Mouse (Mus musculus) limb, embryonic 13.5 days (tissue): ENCODE measurements around the gene Olfr231. TPM values are rescaled to one million over a fixed set of nuclear protein-coding genes. Genes with fewer than 3 reads are reported as not detected.

Source experiments
- ATAC-seq: fragments of 200-750 bp; cut with Nextera tagmentation; 2 replicates; pipeline ENCODE4 v1.8.0; 2017; ENCODE audit warnings: low read depth, moderate number of reproducible peaks, moderate TSS enrichment; ENCODE audit not compliant: low FRiP score
- H3K27ac ChIP-seq: fragments of 300-500 bp; sonication (generic); 2 replicates; pipeline ENCODE4 v1.5.1; 2015; ENCODE audit warnings: inconsistent platforms, mild to moderate bottlenecking, moderate library complexity
- H3K27me3 ChIP-seq: fragments of 300-500 bp; sonication (generic); 2 replicates; pipeline ENCODE4 v1.6.1; 2015; ENCODE audit warnings: mild to moderate bottlenecking, inconsistent platforms
- H3K36me3 ChIP-seq: fragments of 300-500 bp; sonication (generic); 2 replicates; pipeline ENCODE4 v1.6.1; 2015; ENCODE audit warnings: inconsistent platforms, mild to moderate bottlenecking, moderate library complexity
- H3K4me1 ChIP-seq: fragments of 300-500 bp; sonication (generic); 2 replicates; pipeline ENCODE4 v1.6.1; 2015; ENCODE audit warnings: inconsistent platforms
- H3K4me2 ChIP-seq: fragments of 300-500 bp; sonication (generic); replicated peaks from 2 replicates; pipeline ENCODE4 v1.6.1; 2015; ENCODE audit warnings: inconsistent platforms, mild to moderate bottlenecking, moderate library complexity
- H3K4me3 ChIP-seq: fragments of 300-500 bp; sonication (generic); 2 replicates; pipeline ENCODE4 v1.5.1; 2015; ENCODE audit warnings: moderate library complexity, mild to moderate bottlenecking, inconsistent platforms
- H3K9ac ChIP-seq: fragments of 300-500 bp; sonication (generic); 2 replicates; pipeline ENCODE4 v1.6.1; 2015; ENCODE audit warnings: mild to moderate bottlenecking, inconsistent platforms
- H3K9me3 ChIP-seq: fragments of 300-500 bp; sonication (generic); 2 replicates; pipeline ENCODE4 v1.6.1; 2016; ENCODE audit warnings: inconsistent platforms
- WGBS: fragments of 180-500 bp; shearing (Covaris S2); methylation state at CpG from one replicate; pipeline ENCODE4 v1.1.7; 2015; 5-methylcytosine and 5-hydroxymethylcytosine counted together
- polyA plus RNA-seq: library from polyadenylated mRNA; unstranded; fragments of >200 nt; fragmentation: Nextera tagmentation; extraction: Ambion mirVana; gene quantifications from 2 replicates; pipeline ENCODE4 v1.2.1, GENCODE M21; 2015

Gene Olfr231
- polyA plus RNA-seq, result not detected in 2 replicates

DNA sequence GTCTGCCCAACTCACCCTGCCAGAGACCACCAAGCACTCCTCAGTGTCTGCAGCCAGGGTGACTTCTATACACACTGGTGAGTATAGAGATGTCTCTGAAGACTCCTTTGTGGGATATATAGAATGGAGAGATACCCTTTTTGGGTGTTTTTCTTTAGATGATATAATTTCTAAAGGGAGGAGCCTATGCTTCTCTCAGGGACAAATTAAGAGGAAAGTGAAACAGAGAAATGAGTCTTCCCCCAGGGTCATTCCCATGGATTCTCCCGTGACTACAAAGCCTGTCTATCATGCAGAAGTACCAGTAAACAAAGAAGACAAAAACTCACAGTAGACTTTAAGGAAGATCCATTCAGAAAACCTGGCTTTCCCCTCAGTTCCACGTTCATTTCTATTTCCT, at the start of gene Olfr231:
Gene Olfr231, minus strand, starts transcription at position 101 of the 400 bp plus-strand sequence.
- Histone ChIP-seq H3K9me3 (no peaks in the 10 kb centered on the region), H3K27me3 (no peaks in the 10 kb centered on the region), H3K4me3 (no peak within 1 kb of the TSS), H3K9ac (no peak within 1 kb of the TSS), H3K27ac (no peak within 1 kb of the TSS), H3K4me2 (no peak within 1 kb of the TSS), H3K36me3 (no peaks in the 10 kb centered on the region), H3K4me1 (no peaks in the 10 kb centered on the region)
- WGBS, result 50% methylated on average over 2 of the region's 2 CpGs
- no peak for ATAC-seq

DNA sequence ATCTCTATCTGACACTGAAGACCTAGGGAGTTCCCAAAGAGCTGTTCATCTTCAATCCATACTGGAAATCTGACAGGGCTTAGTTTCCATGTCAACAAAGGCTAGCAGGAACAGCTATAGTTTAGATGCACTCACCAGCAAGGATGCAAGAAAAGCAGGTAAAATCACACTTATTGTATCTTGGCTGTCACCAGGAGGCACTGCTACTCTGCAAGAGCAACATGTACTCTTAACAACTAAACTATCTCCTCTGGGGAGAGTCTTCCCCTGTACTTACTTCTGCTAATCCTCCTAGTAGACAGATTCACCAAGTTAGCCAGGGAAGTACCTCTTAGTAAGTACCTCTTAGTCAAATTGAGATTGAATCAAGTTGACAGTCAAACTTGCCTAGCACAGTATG, 48.1 kb upstream of the Olfr231 start:
- Histone ChIP-seq H3K36me3 (no peaks in the 10 kb centered on the region), H3K9me3 (no peaks in the 10 kb centered on the region), H3K9ac (no peak overlapping the region), H3K27me3 (no peaks in the 10 kb centered on the region), H3K27ac (no peak overlapping the region), H3K4me3 (no peak overlapping the region), H3K4me2 (no peak overlapping the region), H3K4me1 (no peaks in the 10 kb centered on the region)
- ATAC-seq, result no peak

DNA sequence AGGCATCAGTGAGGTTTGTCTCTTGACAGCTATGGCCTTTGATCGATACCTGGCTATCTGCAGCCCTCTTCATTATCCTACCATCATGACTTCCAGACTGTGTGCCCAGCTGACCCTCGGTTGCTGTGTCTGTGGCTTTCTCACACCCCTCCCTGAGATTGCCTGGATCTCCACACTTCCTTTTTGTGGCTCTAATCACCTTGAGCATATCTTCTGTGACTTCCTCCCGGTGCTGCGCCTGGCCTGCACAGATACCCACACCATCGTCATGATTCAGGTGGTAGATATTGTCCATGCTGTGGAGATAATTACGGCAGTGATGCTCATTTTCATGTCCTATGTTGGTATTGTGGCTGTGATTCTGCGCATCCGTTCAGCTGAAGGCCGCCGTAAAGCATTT, 38.1 kb upstream of the Olfr231 start:
- Histone ChIP-seq H3K4me2 (no peak overlapping the region), H3K27me3 (no peaks in the 10 kb centered on the region), H3K36me3 (no peaks in the 10 kb centered on the region), H3K27ac (no peak overlapping the region), H3K9ac (no peak overlapping the region), H3K4me3 (no peak overlapping the region), H3K9me3 (no peaks in the 10 kb centered on the region), H3K4me1 (no peaks in the 10 kb centered on the region)
- WGBS, result 83% methylated on average over 10 of the region's 10 CpGs
- ATAC-seq, result no peak

DNA sequence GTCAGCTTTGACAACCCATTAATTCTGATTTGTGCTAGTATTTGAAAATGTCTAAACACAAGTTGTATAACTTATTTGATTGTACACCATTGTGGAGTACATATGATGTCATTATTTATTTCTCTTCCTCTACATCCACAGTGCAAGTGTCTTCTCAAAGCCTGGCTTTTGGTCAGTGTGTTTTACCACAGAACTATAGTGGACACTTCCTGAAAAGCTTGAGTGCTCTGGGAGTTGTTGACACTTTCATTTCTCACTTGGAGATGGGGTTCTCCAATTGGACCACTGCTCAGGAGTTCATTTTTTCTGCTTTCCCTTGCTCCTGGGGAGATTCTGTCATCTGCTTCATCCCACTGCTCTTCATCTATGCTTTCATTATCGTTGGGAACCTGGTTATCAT, 37.5 kb upstream of the Olfr231 start:
- Histone ChIP-seq H3K9me3 (no peaks in the 10 kb centered on the region), H3K36me3 (no peaks in the 10 kb centered on the region), H3K27me3 (no peaks in the 10 kb centered on the region), H3K4me2 (no peak overlapping the region), H3K4me3 (no peak overlapping the region), H3K9ac (no peak overlapping the region), H3K4me1 (no peaks in the 10 kb centered on the region), H3K27ac (no peak overlapping the region)
- WGBS, result 76% methylated on average over 1 of the region's 1 CpGs
- no peak for ATAC-seq

DNA sequence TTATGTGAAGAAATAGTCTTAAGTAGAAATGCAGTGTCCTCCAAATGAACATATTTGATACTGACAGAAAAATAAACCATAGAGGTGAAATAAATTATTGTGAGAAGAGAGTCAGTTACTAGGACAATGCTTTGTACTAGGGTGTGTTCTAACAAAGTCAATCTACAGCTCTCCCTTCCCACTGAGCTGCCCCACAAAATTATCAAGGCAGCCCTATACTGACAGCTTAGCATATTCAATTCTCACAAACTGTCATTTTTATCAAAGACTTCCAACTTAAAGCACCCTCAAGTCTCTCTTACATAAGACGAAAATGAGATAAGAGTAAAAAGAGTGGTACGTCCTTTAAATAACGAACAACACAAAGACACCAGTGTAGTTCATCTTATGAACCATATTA, 36.7 kb upstream of the Olfr231 start:
- 86% methylated on average over 3 of the region's 3 CpGs for WGBS

DNA sequence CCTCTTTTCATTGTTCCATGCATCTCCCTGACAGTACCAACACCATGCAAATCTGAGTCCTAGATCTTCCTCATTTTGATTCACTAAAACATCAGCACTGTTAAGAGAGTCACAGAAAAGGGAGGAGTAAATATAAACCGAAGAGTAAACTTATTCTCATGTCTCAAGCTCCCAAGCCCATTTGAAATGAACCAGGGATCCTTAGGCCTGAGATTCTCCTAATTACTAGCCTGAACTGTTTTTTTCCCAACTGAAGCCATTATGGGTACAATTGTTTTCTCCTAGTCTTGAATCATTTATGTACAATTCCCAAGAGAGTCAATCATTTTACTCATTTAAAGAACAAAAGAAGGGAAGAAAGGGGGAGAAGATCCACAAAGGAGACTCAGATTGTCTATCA, 34.4 kb upstream of the Olfr231 start, which contains the start of gene Olfr420:
Gene Olfr420, plus strand, starts transcription at position 301 of the 400 bp plus-strand sequence.
- WGBS, result 85% methylated on average over 1 of the region's 1 CpGs

More for the DNA sequence above, 36.7 kb upstream of the Olfr231 start:
- Histone ChIP-seq H3K36me3 (no peaks in the 10 kb centered on the region), H3K9ac (no peak overlapping the region), H3K27me3 (no peaks in the 10 kb centered on the region), H3K4me2 (no peak overlapping the region), H3K27ac (no peak overlapping the region), H3K4me3 (no peak overlapping the region), H3K4me1 (no peaks in the 10 kb centered on the region), H3K9me3 (no peaks in the 10 kb centered on the region)
- no peak for ATAC-seq

DNA sequence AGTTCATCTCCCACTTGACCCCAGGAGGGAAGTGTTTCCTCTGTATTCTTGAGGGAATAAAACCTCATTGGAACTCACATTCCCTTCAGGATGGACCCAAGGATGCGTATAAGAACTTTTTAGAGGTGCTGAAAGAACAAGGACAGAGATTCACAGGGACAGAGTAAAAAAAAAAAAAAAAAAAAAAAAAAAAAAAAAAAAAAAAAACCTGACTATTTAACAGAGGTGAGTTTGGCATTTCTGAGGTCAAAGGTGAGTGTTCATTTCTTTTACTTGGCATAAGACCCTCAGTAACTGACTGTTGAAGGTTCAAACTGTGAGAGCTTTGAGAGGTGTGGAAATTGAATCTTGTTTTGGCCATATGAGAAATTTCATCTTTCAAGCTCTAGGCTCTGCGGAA, 28.3 kb upstream of the Olfr231 start:
- Histone ChIP-seq H3K4me3 (no peak overlapping the region), H3K4me2 (no peak overlapping the region), H3K4me1 (no peaks in the 10 kb centered on the region), H3K9me3 (no peaks in the 10 kb centered on the region), H3K36me3 (no peaks in the 10 kb centered on the region), H3K9ac (no peak overlapping the region), H3K27ac (no peak overlapping the region), H3K27me3 (no peaks in the 10 kb centered on the region)
- ATAC-seq, result no peak
- WGBS, result 84% methylated on average over 2 of the region's 2 CpGs

More for the DNA sequence above, 34.4 kb upstream of the Olfr231 start, which contains the start of gene Olfr420:
- Histone ChIP-seq H3K4me3 (no peak within 1 kb of the TSS), H3K36me3 (no peaks in the 10 kb centered on the region), H3K4me1 (no peaks in the 10 kb centered on the region), H3K27me3 (no peaks in the 10 kb centered on the region), H3K27ac (no peak within 1 kb of the TSS), H3K9me3 (no peaks in the 10 kb centered on the region), H3K4me2 (no peak within 1 kb of the TSS), H3K9ac (no peak within 1 kb of the TSS)
- ATAC-seq, result no peak

DNA sequence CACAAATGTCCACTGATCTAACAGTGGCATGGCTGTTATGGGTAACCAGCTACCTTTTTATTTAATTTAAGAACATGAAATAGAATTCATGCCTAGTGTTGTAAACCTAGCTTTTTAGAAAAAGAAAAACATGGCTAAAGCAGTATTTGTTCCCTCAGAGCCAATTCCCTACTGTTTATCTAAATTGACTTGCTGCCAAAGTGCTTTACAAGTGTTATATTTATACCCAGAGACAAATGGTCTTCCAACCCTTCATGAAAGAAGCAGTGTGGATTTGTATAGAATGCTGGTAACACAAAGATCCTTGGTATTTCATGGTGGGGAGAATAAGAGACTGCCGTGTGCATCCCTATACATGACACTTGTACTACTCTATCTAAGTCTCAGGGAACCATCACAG, 25.7 kb upstream of the Olfr231 start:
- no peaks in the 10 kb centered on the region for H3K27me3 ChIP-seq
- H3K4me1 ChIP-seq, result no peaks in the 10 kb centered on the region
- ATAC-seq, result no peak
- H3K27ac ChIP-seq, result no peak overlapping the region
- H3K4me2 ChIP-seq, result no peak overlapping the region
- no peak overlapping the region for H3K4me3 ChIP-seq
- no peaks in the 10 kb centered on the region for H3K36me3 ChIP-seq
- 93% methylated on average over 1 of the region's 1 CpGs for WGBS
- no peak overlapping the region for H3K9ac ChIP-seq
- no peaks in the 10 kb centered on the region for H3K9me3 ChIP-seq

DNA sequence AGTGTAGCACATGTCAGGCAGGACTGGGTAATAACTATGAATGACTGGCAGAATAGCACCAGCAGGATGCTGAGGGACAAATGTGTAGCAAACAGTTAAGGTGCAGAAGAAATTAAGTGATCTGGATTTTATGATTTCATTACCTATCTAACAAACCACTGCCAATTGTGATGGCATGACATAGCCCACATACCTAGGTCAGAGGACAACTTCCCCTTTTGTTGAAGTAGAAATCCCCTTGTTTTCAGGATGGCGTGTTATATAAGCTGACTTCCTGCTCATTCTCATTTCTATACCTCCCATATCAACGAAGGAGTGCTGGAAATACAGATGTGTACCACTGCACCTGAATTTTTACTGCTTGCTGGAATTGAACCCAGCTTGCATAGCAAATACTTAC, 20.4 kb upstream of the Olfr231 start:
- ATAC-seq, result no peak
- H3K4me1 ChIP-seq, result no peaks in the 10 kb centered on the region
- no peaks in the 10 kb centered on the region for H3K27me3 ChIP-seq
- H3K36me3 ChIP-seq, result no peaks in the 10 kb centered on the region
- H3K27ac ChIP-seq, result no peak overlapping the region
- no peak overlapping the region for H3K4me3 ChIP-seq
- no peaks in the 10 kb centered on the region for H3K9me3 ChIP-seq
- no peak overlapping the region for H3K4me2 ChIP-seq
- 72% methylated on average over 2 of the region's 2 CpGs for WGBS
- no peak overlapping the region for H3K9ac ChIP-seq

DNA sequence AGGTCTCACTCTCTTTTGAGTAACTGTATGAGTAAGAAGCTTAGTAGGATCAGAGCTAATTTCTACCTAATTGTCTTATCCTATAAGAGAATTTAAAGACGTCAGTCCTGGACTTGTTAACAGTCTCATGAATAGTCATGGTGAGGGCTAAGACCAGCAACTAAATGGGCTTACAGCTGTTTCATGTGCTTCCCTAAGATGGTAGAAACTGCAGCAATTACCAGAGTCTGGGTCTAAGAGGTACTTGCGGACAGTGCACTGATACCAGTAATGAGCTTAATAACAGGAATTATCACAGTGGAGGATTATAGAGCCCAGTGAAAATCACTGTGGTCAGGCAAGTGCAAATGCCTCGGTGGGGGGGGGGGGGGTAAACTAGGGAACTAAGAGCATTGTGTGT, 11.0 kb upstream of the Olfr231 start:
- no peaks in the 10 kb centered on the region for H3K36me3 ChIP-seq
- 58% methylated on average over 3 of the region's 3 CpGs for WGBS
- H3K27me3 ChIP-seq, result no peaks in the 10 kb centered on the region
- H3K9me3 ChIP-seq, result no peaks in the 10 kb centered on the region
- H3K4me1 ChIP-seq, result no peaks in the 10 kb centered on the region
- no peak for ATAC-seq
- no peak overlapping the region for H3K9ac ChIP-seq
- H3K27ac ChIP-seq, result no peak overlapping the region
- no peak overlapping the region for H3K4me2 ChIP-seq
- H3K4me3 ChIP-seq, result no peak overlapping the region

DNA sequence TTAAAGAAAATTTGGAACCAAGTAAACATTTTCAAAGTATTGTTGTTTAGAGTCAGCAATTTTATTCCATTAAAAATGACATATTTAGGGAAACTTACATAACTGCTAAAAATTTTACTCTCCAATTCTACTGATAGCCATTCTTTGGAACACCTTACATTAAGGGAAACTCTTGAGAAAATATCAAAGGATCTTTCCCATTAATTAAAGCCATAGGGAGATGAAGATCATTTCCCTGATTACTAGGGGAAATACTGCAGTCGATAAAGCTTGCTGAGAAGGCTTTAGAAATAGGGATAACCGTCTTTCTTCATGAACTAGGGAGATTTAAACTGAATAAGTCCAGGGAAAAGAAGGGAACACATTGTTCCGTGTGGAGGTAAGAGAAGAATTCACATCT, 10.3 kb upstream of the Olfr231 start, which contains the start of gene Olfr424:
Gene Olfr424, plus strand, starts transcription at position 301 of the 400 bp plus-strand sequence.
- Histone ChIP-seq H3K4me1 (no peaks in the 10 kb centered on the region), H3K36me3 (no peaks in the 10 kb centered on the region), H3K27me3 (no peaks in the 10 kb centered on the region), H3K9me3 (no peaks in the 10 kb centered on the region), H3K27ac (no peak within 1 kb of the TSS), H3K9ac (no peak within 1 kb of the TSS), H3K4me2 (no peak within 1 kb of the TSS), H3K4me3 (no peak within 1 kb of the TSS)
- WGBS, result 72% methylated on average over 3 of the region's 3 CpGs
- no peak for ATAC-seq

DNA sequence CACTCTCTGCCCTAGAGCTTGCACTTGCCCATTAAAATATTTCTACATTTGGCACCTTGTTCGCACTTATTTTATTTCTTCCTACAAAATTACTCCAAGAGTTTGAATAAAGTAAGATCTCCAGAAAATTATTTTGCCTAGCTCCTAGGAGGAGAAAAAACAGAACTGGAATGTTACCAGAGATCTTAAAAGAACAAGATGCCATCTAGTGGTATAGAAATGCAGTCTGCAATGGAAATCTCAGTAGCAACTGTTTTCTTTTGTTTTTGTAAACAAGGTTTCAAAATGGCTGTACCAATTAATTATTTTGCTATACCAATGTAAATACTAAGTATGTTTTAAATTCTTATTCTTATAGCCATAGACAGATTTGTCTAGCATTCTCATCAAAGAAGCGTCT, 17.2 kb downstream of the Olfr231 start:
- ATAC-seq, result no peak

DNA sequence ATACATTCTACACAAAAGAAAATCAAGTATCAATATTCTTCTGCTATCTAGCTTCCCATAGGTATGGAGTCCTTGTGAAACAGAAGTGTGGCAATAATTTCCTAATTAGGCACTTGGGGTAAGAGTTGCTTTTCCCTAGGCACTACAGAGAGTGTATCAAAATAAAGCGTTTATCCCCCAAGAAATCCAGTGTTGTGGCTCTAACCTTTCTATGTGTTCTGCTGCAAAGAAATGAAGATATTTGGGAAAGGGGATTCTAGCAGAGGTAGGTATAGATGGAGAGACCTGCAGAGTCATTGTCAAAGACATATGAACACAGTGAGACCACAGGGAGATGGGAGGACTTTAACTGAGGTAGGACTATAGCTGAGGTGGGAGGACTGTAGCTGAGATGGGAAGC, 24.4 kb downstream of the Olfr231 start, which contains the start of gene Olfr427:
Gene Olfr427, plus strand, starts transcription at position 301 of the 400 bp plus-strand sequence.
- 83% methylated on average over 1 of the region's 1 CpGs for WGBS
- H3K9ac ChIP-seq, result no peak within 1 kb of the TSS
- no peak within 1 kb of the TSS for H3K27ac ChIP-seq
- ATAC-seq, result no peak
- H3K9me3 ChIP-seq, result no peaks in the 10 kb centered on the region
- H3K4me3 ChIP-seq, result no peak within 1 kb of the TSS
- H3K4me2 ChIP-seq, result no peak within 1 kb of the TSS
- H3K36me3 ChIP-seq, result no peaks in the 10 kb centered on the region
- H3K27me3 ChIP-seq, result no peaks in the 10 kb centered on the region
- no peaks in the 10 kb centered on the region for H3K4me1 ChIP-seq

More for the DNA sequence above, 17.2 kb downstream of the Olfr231 start:
- no peaks in the 10 kb centered on the region for H3K9me3 ChIP-seq
- no peaks in the 10 kb centered on the region for H3K36me3 ChIP-seq
- H3K9ac ChIP-seq, result no peak overlapping the region
- 63% methylated on average over 2 of the region's 2 CpGs for WGBS
- H3K4me1 ChIP-seq, result no peaks in the 10 kb centered on the region
- no peaks in the 10 kb centered on the region for H3K27me3 ChIP-seq
- no peak overlapping the region for H3K27ac ChIP-seq
- H3K4me2 ChIP-seq, result no peak overlapping the region
- H3K4me3 ChIP-seq, result no peak overlapping the region
